Mouse (Mus musculus) olfactory bulb, adult 2 months (tissue): Measurements from ENCODE around the gene Yae1d1.
"Not testable (repeated sequence)": the region's sequence is repeated elsewhere in the genome, so short reads cannot be mapped to it uniquely, and the experiment has no call there.

ENCODE experiments used
- CTCF ChIP-seq: fragments of 200-500 bp; IDR thresholded peaks from 2 replicates; pipeline ENCODE4 v1.5.1; 2012; ENCODE audit warnings: low read depth, mild to moderate bottlenecking, low read length, moderate library complexity; ENCODE audit not compliant: insufficient read depth
- POLR2A ChIP-seq: fragments of 200-500 bp; IDR thresholded peaks from 2 replicates; pipeline ENCODE4 v1.6.1; 2012; ENCODE audit warnings: mild to moderate bottlenecking, low read depth, low read length, moderate library complexity; ENCODE audit not compliant: insufficient read depth

DNA sequence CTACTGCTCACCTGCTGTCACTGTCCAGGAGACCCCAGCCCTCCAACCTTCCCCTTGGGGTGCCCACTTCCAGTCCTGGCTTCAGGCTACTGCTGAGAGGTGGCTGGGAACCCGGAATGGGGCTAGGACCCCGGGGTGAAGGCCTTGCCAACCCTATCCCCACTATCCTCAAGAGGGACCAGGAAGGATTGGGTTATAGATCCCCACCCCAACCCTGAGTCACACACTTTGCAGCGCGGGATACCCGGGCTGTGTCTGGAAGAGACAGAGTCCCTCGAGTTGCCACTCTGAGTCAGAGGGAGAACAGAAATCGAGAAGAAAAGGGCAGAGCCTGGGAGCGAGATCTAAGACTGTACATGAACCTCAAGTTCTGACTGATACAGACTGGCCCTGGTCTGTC lies 42.6 kb downstream of the Yae1d1 start:
- TF ChIP-seq CTCF, POLR2A: not testable (repeated sequence)
